Comparison of ENCODE assay signal across 1 mouse cellular context in genomic region chr5:123573362-123573761, GRCm38 (mm10).
TF ChIP-seq lines count a peak whose summit lies in the region.

No protein-coding gene starts in this region.

TF ChIP-seq in CH12.LX, 34 proteins besides CTCF, POLR2A, EP300 and RAD21 (continued from another document):
- no peak for TF ChIP-seq NELFE (IDR thresholded peaks at IDR 0.05; ENCODE audit: low read depth, low read length)
- TF ChIP-seq TBP (conservative IDR thresholded peaks at IDR 0.05; ENCODE audit: low read depth, low read length): no peak
- no peak for TF ChIP-seq JUN (IDR thresholded peaks at IDR 0.05; ENCODE audit: insufficient read depth, low read depth, low read length)
TF ChIP-seq in CH12.LX: peak in this region for 0.
